Mouse (Mus musculus) inflammation-experienced regulatory T-cells, adult 6 months (primary cell): Measurements from ENCODE around the gene Esyt3. TPM values are rescaled to one million over a fixed set of nuclear protein-coding genes. Genes with fewer than 3 reads are reported as not detected.

Experiments used
- ATAC-seq: one replicate; pipeline ENCODE4 v1.8.0; 2017
- polyA plus RNA-seq, 3 experiments: library from polyadenylated mRNA; unstranded; fragments of 100-300 nt; shearing (Covaris generic); gene quantifications; one replicate each; pipeline ENCODE4 v1.2.1; 2017

Gene Esyt3
- polyA plus RNA-seq, 3 experiments from 2014 or later = 0.43 to 0.48 TPM; not detected in 1

DNA sequence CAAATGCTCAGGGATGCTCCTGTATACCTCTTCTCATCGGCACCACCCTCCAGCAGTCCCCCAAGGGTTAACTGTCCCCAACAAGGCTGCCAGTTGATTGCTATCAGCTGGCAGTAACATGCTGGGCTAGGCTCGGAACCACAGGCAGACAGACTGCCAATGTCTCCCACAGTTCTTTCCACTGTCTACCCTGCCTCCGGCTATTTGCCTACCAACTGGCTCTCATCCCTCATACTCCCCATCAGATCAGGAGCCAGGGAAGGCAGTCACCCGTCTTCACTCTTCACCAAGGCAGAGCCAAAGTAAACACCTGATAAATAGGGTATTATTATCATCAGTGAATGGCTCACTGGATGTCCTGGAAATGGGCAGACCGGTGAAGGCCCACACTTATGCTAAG is 3.6 kb downstream of the Esyt3 start:
- ATAC-seq = no peak

DNA sequence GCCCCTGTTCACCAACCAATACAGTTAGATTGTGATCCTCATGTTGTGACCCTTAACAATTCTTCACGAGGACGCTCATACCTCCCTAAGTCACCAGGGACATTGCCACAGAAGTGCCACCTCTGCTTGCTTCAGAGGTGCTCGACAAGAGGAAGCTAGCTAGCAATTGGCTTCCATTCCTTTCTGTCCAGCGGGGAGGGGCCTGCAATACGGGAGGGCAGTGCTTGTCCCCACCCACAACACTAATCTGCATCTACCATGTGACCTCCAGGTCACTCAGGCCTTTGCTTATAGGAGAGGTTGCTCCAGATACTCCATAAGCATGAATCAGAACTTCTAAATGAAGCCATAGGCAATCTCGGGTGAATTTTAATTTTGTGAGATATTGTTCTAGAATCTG is 5.0 kb downstream of the Esyt3 start:
- ATAC-seq = no peak

DNA sequence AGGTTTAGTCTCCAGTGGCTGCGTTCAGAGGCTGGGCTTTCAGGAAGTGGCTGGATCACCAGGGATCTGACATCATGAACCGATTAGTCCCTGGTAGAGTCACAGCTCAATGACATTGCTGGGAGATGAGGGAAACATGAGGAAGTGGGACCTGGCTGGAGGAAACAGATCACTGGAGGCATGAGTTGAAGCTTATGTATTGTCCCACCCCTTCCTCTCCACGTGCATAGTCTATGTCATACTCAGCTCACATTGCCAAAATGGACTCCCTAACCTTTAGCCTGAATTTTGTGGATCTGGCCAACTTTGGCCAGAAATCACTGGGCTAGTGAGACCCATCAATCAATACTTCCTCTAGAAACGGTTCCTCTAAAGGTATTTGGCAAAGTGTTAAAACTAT is 5.4 kb downstream of the Esyt3 start:
- ATAC-seq = no peak

DNA sequence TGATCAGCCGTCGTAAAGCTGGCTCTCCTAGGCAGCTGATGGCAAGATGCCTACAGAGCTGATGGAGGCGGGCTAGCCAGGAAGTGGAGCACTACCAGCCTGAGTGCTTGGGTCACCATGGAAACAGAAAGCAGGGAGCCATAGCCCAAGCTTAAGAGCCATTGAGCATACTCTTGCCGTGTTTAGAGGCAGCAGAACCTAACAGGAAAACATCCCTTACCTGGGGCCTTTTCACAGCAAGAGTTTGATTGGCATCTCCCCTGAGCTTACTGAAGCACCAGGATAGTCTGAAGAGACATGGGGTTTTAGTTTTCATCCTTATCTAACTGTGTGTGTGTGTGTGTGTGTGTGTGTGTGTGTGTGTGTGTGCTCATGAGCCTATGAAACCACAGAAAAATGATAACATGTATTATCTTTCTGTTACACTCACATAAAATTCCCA is 13.0 kb downstream of the Esyt3 start:
- no peak for ATAC-seq

DNA sequence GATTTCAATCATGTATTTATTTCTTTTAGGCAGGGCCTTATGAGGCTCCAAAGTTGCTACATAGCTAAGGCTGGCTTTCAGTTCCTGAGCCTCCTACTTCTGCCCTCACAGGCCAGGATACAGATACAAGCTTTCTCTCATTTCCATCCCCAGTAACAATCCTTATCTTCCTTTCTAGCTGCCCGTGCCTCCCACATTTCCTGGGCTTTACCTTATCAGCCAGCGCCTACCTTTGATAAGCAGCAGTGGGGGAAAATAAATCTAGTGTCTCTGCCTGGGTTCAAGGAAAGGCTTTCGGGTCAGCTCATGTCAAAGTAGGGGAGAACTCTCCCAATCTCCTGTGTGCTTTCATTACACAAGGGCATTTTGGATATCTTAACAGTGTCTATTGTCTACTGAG is 16.8 kb downstream of the Esyt3 start:
- ATAC-seq = no peak

DNA sequence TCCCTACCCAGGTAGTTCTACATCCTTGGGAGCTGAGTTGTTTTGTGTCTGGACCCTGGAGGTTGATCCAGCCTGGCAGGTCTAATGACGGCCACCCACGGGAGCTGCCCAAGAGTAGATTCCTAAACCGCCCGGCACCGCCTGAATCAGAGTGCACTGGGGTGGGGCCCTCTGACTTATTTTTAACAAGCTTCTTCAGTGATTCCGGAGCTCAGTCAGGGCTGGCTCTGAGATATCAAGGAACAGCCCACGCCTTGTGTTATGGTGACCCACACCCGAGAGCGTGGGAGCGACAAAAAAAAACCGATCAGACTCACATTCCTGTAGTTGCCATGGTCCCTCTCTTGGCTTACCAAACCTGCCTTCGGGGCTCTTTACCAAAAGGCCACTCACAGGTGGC is 18.2 kb downstream of the Esyt3 start:
- no peak for ATAC-seq

DNA sequence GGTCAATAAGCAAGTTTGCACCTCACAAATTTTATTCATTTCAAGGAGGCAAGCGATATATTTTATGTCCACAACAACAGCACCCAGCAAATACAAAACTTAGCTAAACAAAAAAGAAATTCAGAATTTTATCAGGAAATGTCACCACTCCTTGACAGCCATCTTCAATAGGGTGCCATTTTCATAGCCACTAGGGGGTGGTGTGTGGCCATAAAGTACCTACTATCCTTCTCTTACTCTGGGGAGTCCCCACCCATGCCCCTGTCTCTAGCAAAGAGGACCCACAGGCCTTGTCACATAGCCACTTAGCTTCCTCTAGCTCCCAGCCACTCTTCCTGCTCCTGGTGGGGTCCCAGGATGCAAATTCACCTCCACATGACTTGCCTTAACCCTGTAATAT is 19.2 kb downstream of the Esyt3 start:
- ATAC-seq = no peak

DNA sequence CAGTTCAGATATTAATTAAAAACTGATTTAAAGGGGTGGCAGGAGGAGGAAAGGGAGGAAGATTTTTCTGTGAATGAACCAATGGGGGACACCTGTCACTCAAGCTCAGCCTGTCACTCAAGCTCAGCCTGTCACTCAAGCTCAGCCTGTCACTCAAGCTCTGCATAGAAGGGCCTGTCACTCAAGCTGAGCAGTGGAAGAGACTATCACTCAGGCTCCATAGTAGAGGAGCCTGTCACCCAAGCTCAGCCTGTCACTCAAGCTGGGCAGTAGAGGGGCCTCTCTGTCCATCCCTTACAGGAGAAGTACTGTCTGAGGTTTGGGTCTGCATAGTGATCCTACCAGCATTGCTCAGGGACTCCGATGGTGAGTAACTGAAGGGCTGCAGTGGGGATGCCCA is 20.1 kb downstream of the Esyt3 start:
- ATAC-seq = no peak

- no peak for ATAC-seq
Measured at GRCm38 (mm10) chr9:99336538-99336937, 21.8 kb downstream of the Esyt3 start.

DNA sequence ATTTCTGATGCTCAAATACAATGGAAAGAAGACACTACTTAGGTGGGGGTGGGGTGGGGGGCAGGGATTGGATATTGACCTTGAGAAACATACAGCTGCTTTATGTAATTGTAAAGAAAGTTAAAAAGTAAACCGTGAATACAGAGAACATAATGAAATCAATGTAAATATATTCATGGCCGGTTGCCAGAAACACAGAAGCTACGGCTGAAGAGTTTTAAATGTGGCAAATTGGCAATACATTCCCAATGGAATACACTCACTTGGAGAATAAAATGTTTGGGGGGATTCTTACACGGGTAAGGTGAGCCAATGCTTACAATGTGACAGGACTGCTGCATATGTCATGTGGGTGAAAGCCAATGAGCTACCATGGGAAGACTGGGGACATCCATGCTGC is 31.5 kb downstream of the Esyt3 start:
- no peak for ATAC-seq

- ATAC-seq = no peak
Measured at GRCm38 (mm10) chr9:99325961-99326360, 32.4 kb downstream of the Esyt3 start.

DNA sequence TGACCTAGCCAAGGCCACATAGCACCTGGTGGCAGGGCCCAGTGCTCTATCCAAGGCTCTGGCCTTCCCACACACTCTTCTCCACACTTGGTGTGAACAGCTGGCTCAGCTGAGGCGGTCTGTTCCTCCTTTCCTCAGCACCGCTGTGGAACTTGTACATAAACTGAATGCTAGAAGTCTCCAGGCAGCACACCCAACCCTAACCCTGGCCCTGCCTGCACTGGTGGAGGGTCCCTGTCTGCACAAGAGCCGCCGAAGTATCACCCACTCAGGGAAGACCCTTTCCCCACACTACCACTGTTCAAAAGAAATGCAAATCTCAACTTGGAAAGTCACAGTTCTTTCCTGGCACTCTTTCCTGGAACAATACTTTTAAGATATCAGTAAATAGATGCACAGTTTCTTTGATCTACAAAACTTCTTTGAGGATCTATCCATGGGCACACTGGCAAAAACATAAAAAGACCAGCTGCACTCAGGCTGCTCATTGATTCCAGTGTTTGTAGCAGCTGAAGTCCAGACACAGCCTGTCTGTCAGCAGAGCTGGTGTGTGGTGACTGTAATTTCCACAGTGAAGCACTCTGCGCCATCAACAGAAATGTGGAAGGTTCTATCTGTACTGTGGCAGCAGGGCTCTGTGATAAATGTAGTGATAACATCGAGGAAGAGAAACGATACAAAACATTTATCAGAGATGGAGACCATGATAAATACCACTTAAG is 33.0 kb downstream of the Esyt3 start:
- ATAC-seq = no peak

DNA sequence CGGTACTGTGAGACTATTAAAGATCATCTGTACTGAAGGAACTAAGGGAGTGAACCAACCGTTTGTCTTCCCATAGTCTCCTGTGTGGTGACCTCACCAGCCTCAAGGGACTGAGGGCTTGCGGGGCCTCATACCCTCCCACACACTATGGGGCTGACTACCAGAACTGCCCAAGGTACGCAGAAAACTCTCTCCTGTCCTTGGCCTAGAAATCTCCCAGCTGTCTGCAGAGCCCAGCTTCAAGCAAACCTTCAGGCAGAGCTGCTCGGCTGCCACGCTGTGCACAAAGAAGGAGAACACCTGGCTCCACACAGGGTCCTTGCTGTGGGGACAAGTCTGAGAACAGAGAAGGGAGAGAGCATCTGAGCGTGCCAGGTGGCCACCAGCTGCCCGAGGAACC is 38.4 kb downstream of the Esyt3 start:
- ATAC-seq = no peak

- ATAC-seq = no peak
Measured at GRCm38 (mm10) chr9:99319343-99319951, 38.9 kb downstream of the Esyt3 start.

GRCm38 (mm10) chr9:99306226-99306625 is 52.1 kb downstream of the Esyt3 start:
- no peak for ATAC-seq

DNA sequence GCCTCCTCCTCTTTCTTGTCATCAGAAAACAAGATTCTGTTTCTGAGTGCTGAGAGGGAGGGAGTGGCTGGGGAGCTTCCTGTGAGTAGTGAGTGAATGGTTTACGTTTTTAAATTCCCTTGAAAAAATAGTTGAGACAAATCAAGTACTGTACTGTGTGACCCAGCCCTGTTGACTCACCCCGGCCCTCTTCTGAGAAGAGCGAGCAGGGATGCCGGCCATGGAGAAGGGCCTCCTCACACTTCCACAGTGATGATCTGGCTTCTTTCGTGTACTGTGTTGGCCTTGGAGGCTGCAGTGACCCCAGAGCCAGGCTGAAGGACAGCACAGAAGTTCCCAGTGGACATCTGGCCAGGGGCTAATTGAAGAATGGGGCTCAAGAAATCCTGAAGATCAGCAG is 54.1 kb downstream of the Esyt3 start:
- ATAC-seq = no peak

Other genes with a start within 250 kb of the Esyt3 start
- gene Pik3cb, start 217.9 kb downstream of the Esyt3 start, polyA plus RNA-seq = under 1 TPM; 0.42 to 0.63 (median 0.48) TPM
- not detected for gene Faiml, start 121.3 kb downstream of the Esyt3 start, polyA plus RNA-seq
- 10 to 100 TPM; 19.6 to 29.6 (median 20.3) TPM for gene Cep70, start 115.2 kb downstream of the Esyt3 start, polyA plus RNA-seq
- under 1 TPM in 1 of 3 experiments, not detected in 2; 0.32 TPM for gene Mras, start 78.8 kb upstream of the Esyt3 start, polyA plus RNA-seq
- not detected for gene Nme9, start 92.9 kb upstream of the Esyt3 start, polyA plus RNA-seq
- gene Armc8, start 210.3 kb upstream of the Esyt3 start, polyA plus RNA-seq = 10 to 100 TPM; 23.7 to 33.3 (median 28.2) TPM
- 10 to 100 TPM; 20.6 to 35.6 (median 24.4) TPM for gene Dbr1, start 217.2 kb upstream of the Esyt3 start, polyA plus RNA-seq